Mouse (Mus musculus) left cerebral cortex, postnatal 25 days (tissue): ENCODE data around the gene Zscan22. TPM values are rescaled to one million over a fixed set of nuclear protein-coding genes. Genes with fewer than 3 reads are reported as not detected.
"Not testable (repeated sequence)": the region's sequence is repeated elsewhere in the genome, so short reads cannot be mapped to it uniquely, and the experiment has no call there.

Experiments
- DNase-seq, 2 experiments: peaks; one replicate each; pipeline ENCODE4 v3.0.0; 2022; ENCODE audit warnings: low spot score in 2 of 2, mixed read lengths in 1 of 2
- intact Hi-C: fragments of 180-260 bp; cut with DNase I; formaldehyde crosslinking; loops from one replicate; pipeline ENCODE4 v1.15.1; 2025
- total RNA-seq, 2 experiments: library from RNA; stranded (reverse); gene quantifications; 2 replicates each; pipeline ENCODE4 v1.2.3; 2021

The Zscan22 gene
- total RNA-seq, 2 experiments from 2014 or later = 13.0 to 16.9 TPM

GRCm38 (mm10) chr7:12922729-12923128 is 25.1 kb downstream of the Zscan22 start:
- intact Hi-C loops = loop anchor here (5.0 kb wide), 3 partner anchors 45 to 115 kb away; partner anchors contain the start of genes Ube2m and Zfp324

GRCm38 (mm10) chr7:12926316-12926715 is 28.7 kb downstream of the Zscan22 start:
- DNase-seq = no peak
- intact Hi-C loops = no loop called here

More at GRCm38 (mm10) chr7:12922729-12923128, 25.1 kb downstream of the Zscan22 start:
- no peak for DNase-seq

- no peak for DNase-seq
- intact Hi-C loops = no loop called here
Measured at GRCm38 (mm10) chr7:12927191-12927680, 29.6 kb downstream of the Zscan22 start, which contains the start of gene Rnf225. Gene Rnf225 (plus strand): TSS chr7:12927416.

GRCm38 (mm10) chr7:12927693-12928589 is 30.3 kb downstream of the Zscan22 start:
- intact Hi-C loops = no loop called here
- peak; percentile 27 to 51 for DNase-seq

GRCm38 (mm10) chr7:12933615-12934140 is 36.1 kb downstream of the Zscan22 start:
- intact Hi-C loops = no loop called here
- DNase-seq = no peak

- no peak for DNase-seq
- intact Hi-C loops = no loop called here
Measured at GRCm38 (mm10) chr7:12934808-12935207, 37.2 kb downstream of the Zscan22 start.

GRCm38 (mm10) chr7:12937254-12937803 is 39.7 kb downstream of the Zscan22 start:
- intact Hi-C loops = not testable (repeated sequence)

GRCm38 (mm10) chr7:12940599-12940998 is 43.0 kb downstream of the Zscan22 start:
- intact Hi-C loops = no loop called here
- DNase-seq = no peak

More at GRCm38 (mm10) chr7:12937254-12937803, 39.7 kb downstream of the Zscan22 start:
- DNase-seq = not testable (repeated sequence)

GRCm38 (mm10) chr7:12943488-12943887 is 45.9 kb downstream of the Zscan22 start:
- intact Hi-C loops = no loop called here
- no peak for DNase-seq

- peak; percentile 97 to 100 for DNase-seq
- intact Hi-C loops = loop anchor here (5.0 kb wide), 1 partner anchor 37 kb away; no protein-coding TSS in a partner anchor
Measured at GRCm38 (mm10) chr7:12949032-12949871, 51.6 kb downstream of the Zscan22 start.

- intact Hi-C loops = loop anchor here (5.0 kb wide), 1 partner anchor 38 kb away; no protein-coding TSS in a partner anchor
- DNase-seq = no peak
Measured at GRCm38 (mm10) chr7:12949872-12950229, 52.2 kb downstream of the Zscan22 start.

- intact Hi-C loops = no loop called here
- no peak for DNase-seq
Measured at GRCm38 (mm10) chr7:12954896-12955295, 57.3 kb downstream of the Zscan22 start.

- DNase-seq = no peak
- intact Hi-C loops = no loop called here
Measured at GRCm38 (mm10) chr7:12957511-12957910, 59.9 kb downstream of the Zscan22 start.

Other genes with a start within 250 kb of the Zscan22 start
- under 1 TPM in 1 of 2 experiments, not detected in 1; 0.16 TPM for gene Vmn2r55, start 212.8 kb upstream of the Zscan22 start, total RNA-seq
- under 1 TPM in 1 of 2 experiments, not detected in 1; 0.09 TPM for gene Vmn2r56, start 162.8 kb upstream of the Zscan22 start, total RNA-seq
- gene Zscan18, start 94.2 kb upstream of the Zscan22 start, total RNA-seq = 10 to 100 TPM; 16.7 to 18.6 TPM
- 10 to 100 TPM; 22.5 to 23.9 TPM for gene Zfp329, start 79.0 kb upstream of the Zscan22 start, total RNA-seq
- gene Zfp110, start 63.1 kb upstream of the Zscan22 start, total RNA-seq = 10 to 100 TPM; 10.1 to 10.7 TPM
- gene Zfp128, start 16.6 kb upstream of the Zscan22 start, total RNA-seq = 1 to 10 TPM; 6.9 to 7.4 TPM
- 100 to 1,000 TPM; 339 to 352 TPM for gene Rps5, start 24.5 kb downstream of the Zscan22 start, total RNA-seq
- gene Rnf225, start 29.6 kb downstream of the Zscan22 start, total RNA-seq = under 1 TPM; 0.78 to 0.94 TPM
- gene Zfp324, start 68.0 kb downstream of the Zscan22 start, total RNA-seq = 10 to 100 TPM; 10.3 to 11.9 TPM
- 1 to 10 TPM; 7.6 to 9.0 TPM for gene Zfp446, start 80.0 kb downstream of the Zscan22 start, total RNA-seq
- gene Slc27a5, start 100.4 kb downstream of the Zscan22 start, total RNA-seq = not detected
- 100 to 1,000 TPM; 210 to 221 TPM for gene Trim28, start 101.3 kb downstream of the Zscan22 start, total RNA-seq
- 10 to 100 TPM; 34.4 to 37.1 TPM for gene Zbtb45, start 112.2 kb downstream of the Zscan22 start, total RNA-seq
- 100 to 1,000 TPM; 127 to 131 TPM for gene Chmp2a, start 137.0 kb downstream of the Zscan22 start, total RNA-seq
- 100 to 1,000 TPM; 219 to 237 TPM for gene Ube2m, start 140.5 kb downstream of the Zscan22 start, total RNA-seq
- 10 to 100 TPM; 13.7 to 14.9 TPM for gene Mzf1, start 156.9 kb downstream of the Zscan22 start, total RNA-seq
- not detected for gene Vmn1r85, start 197.4 kb downstream of the Zscan22 start, total RNA-seq
- not detected for gene Vmn1r86, start 222.1 kb downstream of the Zscan22 start, total RNA-seq
- not detected for gene Vmn1r87, start 242.3 kb downstream of the Zscan22 start, total RNA-seq